Mouse (Mus musculus) neural tube, embryonic 11.5 days (tissue): ENCODE data around the gene Cadm2. TPM values are rescaled to one million over a fixed set of nuclear protein-coding genes. Genes with fewer than 3 reads are reported as not detected.

Experiments used
- ATAC-seq: fragments of 200-750 bp; cut with Nextera tagmentation; 2 replicates; pipeline ENCODE4 v1.8.0; 2017; ENCODE audit warnings: moderate number of reproducible peaks, mild to moderate bottlenecking, moderate TSS enrichment, moderate library complexity; ENCODE audit not compliant: insufficient read depth, low FRiP score, low TSS enrichment
- DNase-seq: peaks from one replicate; pipeline ENCODE4 v3.0.0-alpha.2; 2015; ENCODE audit warnings: low spot score
- H3K27ac ChIP-seq: fragments of 300-500 bp; sonication (generic); 2 replicates; pipeline ENCODE4 v1.5.1; 2014; ENCODE audit warnings: low read depth, mild to moderate bottlenecking, low read length
- H3K27me3 ChIP-seq: fragments of 300-500 bp; sonication (generic); 2 replicates; pipeline ENCODE4 v1.6.1; 2014; ENCODE audit warnings: mild to moderate bottlenecking, low read length, mixed read lengths; ENCODE audit not compliant: control insufficient read depth, insufficient read depth
- H3K36me3 ChIP-seq: fragments of 300-500 bp; sonication (generic); 2 replicates; pipeline ENCODE4 v1.6.1; 2014; ENCODE audit warnings: mild to moderate bottlenecking, low read length, moderate library complexity, mixed read lengths; ENCODE audit not compliant: control insufficient read depth, insufficient read depth
- H3K4me1 ChIP-seq: fragments of 300-500 bp; sonication (generic); 2 replicates; pipeline ENCODE4 v1.6.1; 2014; ENCODE audit warnings: low read length, mixed read lengths; ENCODE audit not compliant: control insufficient read depth, insufficient read depth
- H3K4me2 ChIP-seq: fragments of 300-500 bp; sonication (generic); 2 replicates; pipeline ENCODE4 v1.6.1; 2014; ENCODE audit warnings: low read depth, mild to moderate bottlenecking, moderate library complexity
- H3K4me3 ChIP-seq: fragments of 300-500 bp; sonication (generic); 2 replicates; pipeline ENCODE4 v1.5.1; 2014; ENCODE audit warnings: low read depth, low read length
- H3K9ac ChIP-seq: fragments of 300-500 bp; sonication (generic); 2 replicates; pipeline ENCODE4 v1.6.1; 2014; ENCODE audit warnings: mild to moderate bottlenecking, low read length
- H3K9me3 ChIP-seq: fragments of 300-500 bp; sonication (generic); 2 replicates; pipeline ENCODE4 v1.6.1; 2016; ENCODE audit warnings: low read length; ENCODE audit not compliant: control insufficient read depth
- WGBS: fragments of 180-500 bp; shearing (Covaris S2); extraction: QIAGEN DNeasy Blood & Tissue Kit; methylation state at CpG from one replicate; pipeline ENCODE4 v1.1.7; 2014; 5-methylcytosine and 5-hydroxymethylcytosine counted together
- polyA plus RNA-seq: library from polyadenylated mRNA; unstranded; fragments of >200 nt; fragmentation: Nextera tagmentation; extraction: Ambion mirVana; gene quantifications from 2 replicates; pipeline ENCODE4 v1.2.1, GENCODE M21; 2014

Cadm2 gene
- polyA plus RNA-seq: 3.5 and 5.2 TPM in 2 replicates

DNA sequence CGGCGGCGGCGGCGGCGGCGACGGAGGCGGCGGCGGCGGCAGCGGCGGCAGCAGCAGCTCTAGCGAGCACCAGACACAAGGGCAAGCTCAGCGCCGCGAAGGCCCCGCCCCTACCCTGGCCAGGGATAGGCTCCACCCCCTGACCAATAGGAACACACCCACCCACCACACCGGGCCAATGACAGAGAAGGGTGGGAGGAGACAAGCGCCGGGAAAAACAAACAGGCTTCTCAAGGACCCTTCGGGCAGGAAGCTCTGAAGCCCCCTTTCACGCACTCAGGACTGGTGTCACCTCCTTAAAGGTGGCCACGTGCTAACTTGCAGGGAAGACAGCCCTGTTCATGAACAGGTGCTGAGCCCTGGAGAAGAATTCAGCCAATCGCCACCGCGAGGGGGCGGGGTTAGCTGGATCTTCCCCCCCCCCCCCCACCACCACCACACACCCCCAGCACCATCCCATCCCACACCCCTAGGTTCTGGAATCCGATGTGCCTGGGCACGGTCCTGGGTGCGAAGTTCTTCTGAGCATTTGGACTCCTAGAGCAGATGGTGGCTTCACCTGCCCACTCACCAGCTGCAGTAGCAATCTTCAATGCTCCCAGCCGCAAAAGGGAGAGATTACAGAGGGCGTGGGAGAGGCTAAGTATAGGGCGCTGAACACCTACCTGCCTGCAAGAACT is at the start of gene Cadm2:
Cadm2 (minus strand) TSS at position 83 of the 680 bp plus-strand sequence.
- Histone ChIP-seq H3K27ac (peak within 1 kb of the TSS; percentile 62; the same call in 1 of the 2 replicates), H3K36me3 (no peaks in the 10 kb centered on the region), H3K9me3 (no peaks in the 10 kb centered on the region), H3K4me2 (peak within 1 kb of the TSS; percentile 79), H3K27me3 (no peaks in the 10 kb centered on the region), H3K4me1 (no peaks in the 10 kb centered on the region), H3K9ac (peak within 1 kb of the TSS; percentile 60), H3K4me3 (peak within 1 kb of the TSS; percentile 73)
- DNase-seq: peak; percentile 96
- 2% methylated on average over 21 of the region's 35 CpGs for WGBS
- peak; percentile 99 for ATAC-seq

GRCm38 (mm10) chr16:67646930-67647329 is 26.2 kb upstream of the Cadm2 start:
- H3K27ac ChIP-seq: no peak overlapping the region
- no peak overlapping the region for H3K4me2 ChIP-seq
- H3K9me3 ChIP-seq: no peaks in the 10 kb centered on the region
- H3K4me1 ChIP-seq: no peaks in the 10 kb centered on the region
- 95% methylated on average over 3 of the region's 3 CpGs for WGBS
- no peaks in the 10 kb centered on the region for H3K36me3 ChIP-seq
- H3K9ac ChIP-seq: no peak overlapping the region
- H3K27me3 ChIP-seq: no peaks in the 10 kb centered on the region
- H3K4me3 ChIP-seq: no peak overlapping the region
- DNase-seq: no peak
- no peak for ATAC-seq

- Histone ChIP-seq H3K9me3 (no peaks in the 10 kb centered on the region), H3K36me3 (no peaks in the 10 kb centered on the region), H3K4me1 (no peaks in the 10 kb centered on the region), H3K27me3 (no peaks in the 10 kb centered on the region), H3K4me2 (no peak overlapping the region), H3K27ac (no peak overlapping the region), H3K9ac (no peak overlapping the region), H3K4me3 (no peak overlapping the region)
- DNase-seq (no peak), ATAC-seq (no peak)
- 89% methylated on average over 4 of the region's 4 CpGs for whole genome bisulfite sequencing
Observed at GRCm38 (mm10) chr16:67643651-67644050, 22.9 kb upstream of the Cadm2 start.

GRCm38 (mm10) chr16:67619906-67620781 is 564 bp downstream of the Cadm2 start:
- Histone ChIP-seq H3K4me2 (peak overlapping the region; percentile 79), H3K4me3 (peak overlapping the region; percentile 73), H3K36me3 (no peaks in the 10 kb centered on the region), H3K27me3 (no peaks in the 10 kb centered on the region), H3K27ac (peak overlapping the region; percentile 62; the same call in 1 of the 2 replicates), H3K4me1 (no peaks in the 10 kb centered on the region), H3K9me3 (no peaks in the 10 kb centered on the region), H3K9ac (peak overlapping the region; percentile 60)
- ATAC-seq (peak; percentile 60), DNase-seq (peak; percentile 70)
- under 1% methylated on average over 55 of the region's 61 CpGs for WGBS

DNA sequence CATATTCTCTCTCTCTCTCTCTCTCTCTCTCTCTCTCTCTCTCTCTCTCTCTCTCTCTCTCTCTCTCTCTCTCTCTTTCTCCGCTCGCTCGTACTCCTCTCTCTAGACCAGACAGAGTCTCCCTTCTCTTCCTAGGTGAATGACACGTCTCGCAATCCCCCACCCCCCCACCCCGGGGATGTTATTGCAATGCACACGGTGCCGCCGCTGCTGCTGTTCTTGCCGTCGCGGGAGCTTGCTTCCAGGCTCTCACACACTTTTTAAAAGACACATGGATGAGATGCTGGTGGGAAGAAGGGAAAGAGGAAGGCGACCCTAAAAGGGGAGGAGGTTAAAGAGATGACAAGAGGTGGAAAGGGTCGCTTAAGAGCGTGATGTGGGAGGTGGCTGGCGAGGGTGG is 1.3 kb downstream of the Cadm2 start:
- Histone ChIP-seq H3K4me1 (no peaks in the 10 kb centered on the region), H3K4me3 (peak overlapping the region; percentile 73), H3K36me3 (no peaks in the 10 kb centered on the region), H3K27me3 (no peaks in the 10 kb centered on the region), H3K9me3 (no peaks in the 10 kb centered on the region), H3K9ac (peak overlapping the region; percentile 60; the same call in 1 of the 2 replicates), H3K4me2 (peak overlapping the region; percentile 79), H3K27ac (no peak overlapping the region; the same call in 1 of the 2 replicates)
- under 1% methylated on average over 16 of the region's 16 CpGs for WGBS
- peak; percentile 17 for DNase-seq
- no peak for ATAC-seq

GRCm38 (mm10) chr16:67618817-67619216 is 1.9 kb downstream of the Cadm2 start:
- Histone ChIP-seq H3K36me3 (no peaks in the 10 kb centered on the region), H3K4me2 (peak overlapping the region; percentile 79), H3K4me1 (no peaks in the 10 kb centered on the region), H3K9ac (no peak overlapping the region), H3K9me3 (no peaks in the 10 kb centered on the region), H3K27me3 (no peaks in the 10 kb centered on the region), H3K27ac (no peak overlapping the region), H3K4me3 (peak overlapping the region; percentile 73)
- ATAC-seq: no peak
- WGBS: 6% methylated on average over 13 of the region's 13 CpGs
- peak; percentile 25 for DNase-seq

- Histone ChIP-seq H3K27me3 (no peaks in the 10 kb centered on the region), H3K9me3 (no peaks in the 10 kb centered on the region), H3K36me3 (no peaks in the 10 kb centered on the region), H3K4me1 (no peaks in the 10 kb centered on the region), H3K4me3 (peak overlapping the region; percentile 38), H3K27ac (no peak overlapping the region), H3K9ac (peak overlapping the region; percentile 35), H3K4me2 (peak overlapping the region; percentile 56)
- WGBS: 1% methylated on average over 25 of the region's 25 CpGs
- DNase-seq (peak; percentile 54), ATAC-seq (no peak)
Observed at GRCm38 (mm10) chr16:67617811-67618210, 2.9 kb downstream of the Cadm2 start.

DNA sequence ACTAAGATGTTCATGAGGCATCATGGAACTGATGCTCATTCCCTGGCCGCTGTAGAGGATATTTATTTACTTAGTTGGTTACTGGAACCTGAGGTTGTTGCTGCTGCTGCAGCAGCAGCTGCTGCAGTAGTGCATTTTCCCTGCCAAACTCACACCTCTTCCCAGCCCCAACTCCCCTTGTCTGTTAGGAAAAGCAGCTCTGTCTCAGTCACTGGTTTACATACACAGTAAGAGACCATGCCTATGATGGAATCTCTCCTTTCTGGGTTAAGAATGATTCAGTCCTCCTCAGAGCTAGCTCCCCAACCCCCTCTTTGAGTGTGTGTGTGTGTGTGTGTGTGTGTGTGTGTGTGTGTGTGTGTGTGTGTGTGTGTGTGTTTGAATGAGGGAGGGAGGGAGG is 3.5 kb downstream of the Cadm2 start:
- 11% methylated on average over 1 of the region's 1 CpGs for WGBS
- no peaks in the 10 kb centered on the region for H3K4me1 ChIP-seq
- no peaks in the 10 kb centered on the region for H3K36me3 ChIP-seq
- no peaks in the 10 kb centered on the region for H3K27me3 ChIP-seq
- no peak overlapping the region for H3K4me2 ChIP-seq
- H3K9me3 ChIP-seq: no peaks in the 10 kb centered on the region
- H3K4me3 ChIP-seq: no peak overlapping the region
- no peak overlapping the region for H3K9ac ChIP-seq
- ATAC-seq (no peak), DNase-seq (no peak)
- H3K27ac ChIP-seq: no peak overlapping the region
